Mouse (Mus musculus) kidney, adult 11 months (tissue): ENCODE results near the gene Gm13283.
A peak's percentile ranks its signal among the peaks of the same experiment; 100 is the strongest.
"Not testable (repeated sequence)": the region's sequence is repeated elsewhere in the genome, so short reads cannot be mapped to it uniquely, and the experiment has no call there.

ENCODE experiments used
- DNase-seq: peaks from one replicate; pipeline ENCODE4 v3.0.0; 2022

The Gm13283 gene

DNA sequence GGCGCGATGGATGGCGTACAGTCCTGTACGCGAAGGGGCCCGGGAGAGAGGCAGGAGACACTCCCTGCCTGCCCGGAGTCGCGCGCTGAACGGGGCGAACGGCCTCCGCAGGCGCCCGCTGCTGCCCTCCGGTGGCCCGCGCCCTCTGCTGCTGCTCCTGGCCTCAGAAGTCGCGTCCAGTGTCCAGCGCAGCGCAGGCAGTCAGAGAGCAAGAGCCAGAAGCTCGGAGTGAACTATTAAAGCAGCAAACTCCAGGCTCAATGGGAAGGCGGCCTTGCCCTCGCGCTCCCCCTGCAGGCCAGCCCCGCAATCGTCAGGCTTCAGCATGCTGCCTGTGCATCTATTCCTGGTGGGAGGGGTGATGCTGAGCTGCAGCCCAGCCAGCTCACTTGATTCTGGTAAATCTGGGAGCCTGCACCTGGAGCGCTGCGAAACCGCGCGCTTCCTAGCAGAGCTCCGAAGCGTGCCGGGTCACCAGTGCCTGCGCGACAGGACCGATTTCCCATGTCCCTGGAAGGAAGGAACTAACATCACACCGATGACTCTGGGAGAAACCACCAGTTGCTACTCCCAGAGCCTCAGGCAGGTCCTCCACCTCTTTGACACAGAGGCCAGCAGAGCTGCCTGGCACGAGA lies 3.6 kb downstream of the Gm13283 start:
- DNase-seq, result peak; percentile 82

DNA sequence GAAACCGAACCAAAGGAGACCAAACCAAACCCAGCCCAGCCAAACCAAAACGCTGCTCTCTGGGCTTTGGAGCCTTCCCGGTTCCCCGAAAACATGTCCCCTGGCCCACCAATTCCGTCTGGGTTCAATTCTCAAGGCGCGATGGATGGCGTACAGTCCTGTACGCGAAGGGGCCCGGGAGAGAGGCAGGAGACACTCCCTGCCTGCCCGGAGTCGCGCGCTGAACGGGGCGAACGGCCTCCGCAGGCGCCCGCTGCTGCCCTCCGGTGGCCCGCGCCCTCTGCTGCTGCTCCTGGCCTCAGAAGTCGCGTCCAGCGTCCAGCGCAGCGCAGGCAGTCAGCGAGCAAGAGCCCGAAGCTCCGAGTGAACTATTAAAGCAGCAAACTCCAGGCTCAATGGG lies 13.6 kb downstream of the Gm13283 start, which contains the start of gene Gm13290:
Gene Gm13290 (plus strand): TSS at position 301 of the 400 bp plus-strand sequence.
- not testable (repeated sequence) for DNase-seq

DNA sequence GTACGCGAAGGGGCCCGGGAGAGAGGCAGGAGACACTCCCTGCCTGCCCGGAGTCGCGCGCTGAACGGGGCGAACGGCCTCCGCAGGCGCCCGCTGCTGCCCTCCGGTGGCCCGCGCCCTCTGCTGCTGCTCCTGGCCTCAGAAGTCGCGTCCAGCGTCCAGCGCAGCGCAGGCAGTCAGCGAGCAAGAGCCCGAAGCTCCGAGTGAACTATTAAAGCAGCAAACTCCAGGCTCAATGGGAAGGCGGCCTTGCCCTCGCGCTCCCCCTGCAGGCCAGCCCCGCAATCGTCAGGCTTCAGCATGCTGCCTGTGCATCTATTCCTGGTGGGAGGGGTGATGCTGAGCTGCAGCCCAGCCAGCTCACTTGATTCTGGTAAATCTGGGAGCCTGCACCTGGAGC lies 16.7 kb downstream of the Gm13283 start, which contains the start of gene Gm13289:
Gene Gm13289 (plus strand): TSS at position 301 of the 400 bp plus-strand sequence.
- not testable (repeated sequence) for DNase-seq

DNA sequence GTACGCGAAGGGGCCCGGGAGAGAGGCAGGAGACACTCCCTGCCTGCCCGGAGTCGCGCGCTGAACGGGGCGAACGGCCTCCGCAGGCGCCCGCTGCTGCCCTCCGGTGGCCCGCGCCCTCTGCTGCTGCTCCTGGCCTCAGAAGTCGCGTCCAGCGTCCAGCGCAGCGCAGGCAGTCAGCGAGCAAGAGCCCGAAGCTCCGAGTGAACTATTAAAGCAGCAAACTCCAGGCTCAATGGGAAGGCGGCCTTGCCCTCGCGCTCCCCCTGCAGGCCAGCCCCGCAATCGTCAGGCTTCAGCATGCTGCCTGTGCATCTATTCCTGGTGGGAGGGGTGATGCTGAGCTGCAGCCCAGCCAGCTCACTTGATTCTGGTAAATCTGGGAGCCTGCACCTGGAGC lies 19.6 kb downstream of the Gm13283 start, which contains the start of gene Gm13272:
Gene Gm13272 (plus strand): TSS at position 301 of the 400 bp plus-strand sequence.
- not testable (repeated sequence) for DNase-seq

DNA sequence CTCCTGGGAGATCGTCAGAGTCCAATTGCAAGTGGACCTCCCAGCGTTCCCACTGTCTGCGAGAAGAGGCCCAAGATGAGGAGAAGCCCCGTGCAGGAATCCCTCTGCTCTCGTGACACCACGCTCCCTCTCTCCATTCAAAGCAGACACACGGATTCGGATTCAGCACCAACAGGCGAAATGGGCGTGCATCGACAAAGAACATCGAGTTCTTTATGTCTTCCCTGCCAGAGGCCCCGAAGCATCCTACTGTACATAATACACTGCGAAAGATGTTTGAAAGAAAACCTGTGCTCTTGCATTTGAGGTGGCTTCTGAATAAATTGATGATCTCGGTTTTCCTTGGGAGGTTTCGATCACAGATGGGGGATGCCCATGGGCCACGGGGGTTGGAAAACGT lies 20.4 kb downstream of the Gm13283 start:
- peak; percentile 8 for DNase-seq

DNA sequence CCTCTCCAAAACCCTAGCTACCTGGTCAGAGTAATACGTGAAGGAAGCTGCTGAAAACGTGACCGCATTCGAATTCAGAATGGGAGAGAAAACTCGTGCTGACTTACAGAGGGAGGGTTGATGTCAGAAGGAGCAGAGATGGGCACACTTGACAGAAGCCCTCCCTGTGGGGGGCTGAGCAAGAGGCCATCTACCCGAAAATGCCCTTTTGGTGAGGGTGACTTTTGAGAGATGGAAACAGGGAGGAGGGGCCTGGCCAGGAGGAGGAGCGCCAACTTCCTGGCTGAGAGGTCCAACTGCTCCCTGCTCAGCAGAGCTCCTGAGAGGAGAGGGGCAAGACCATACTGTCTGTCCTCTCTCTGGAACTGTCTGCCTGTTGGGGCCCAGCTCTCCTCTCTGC lies 21.9 kb downstream of the Gm13283 start, which contains the start of gene Ifnz:
Gene Ifnz (plus strand): TSS at position 301 of the 400 bp plus-strand sequence.
- DNase-seq, result not testable (repeated sequence)

DNA sequence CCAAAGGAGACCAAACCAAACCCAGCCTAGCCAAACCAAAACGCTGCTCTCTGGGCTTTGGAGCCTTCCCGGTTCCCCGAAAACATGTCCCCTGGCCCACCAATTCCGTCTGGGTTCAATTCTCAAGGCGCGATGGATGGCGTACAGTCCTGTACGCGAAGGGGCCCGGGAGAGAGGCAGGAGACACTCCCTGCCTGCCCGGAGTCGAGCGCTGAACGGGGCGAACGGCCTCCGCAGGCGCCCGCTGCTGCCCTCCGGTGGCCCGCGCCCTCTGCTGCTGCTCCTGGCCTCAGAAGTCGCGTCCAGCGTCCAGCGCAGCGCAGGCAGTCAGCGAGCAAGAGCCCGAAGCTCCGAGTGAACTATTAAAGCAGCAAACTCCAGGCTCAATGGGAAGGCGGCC lies 22.4 kb downstream of the Gm13283 start:
- DNase-seq, result peak; percentile 35

DNA sequence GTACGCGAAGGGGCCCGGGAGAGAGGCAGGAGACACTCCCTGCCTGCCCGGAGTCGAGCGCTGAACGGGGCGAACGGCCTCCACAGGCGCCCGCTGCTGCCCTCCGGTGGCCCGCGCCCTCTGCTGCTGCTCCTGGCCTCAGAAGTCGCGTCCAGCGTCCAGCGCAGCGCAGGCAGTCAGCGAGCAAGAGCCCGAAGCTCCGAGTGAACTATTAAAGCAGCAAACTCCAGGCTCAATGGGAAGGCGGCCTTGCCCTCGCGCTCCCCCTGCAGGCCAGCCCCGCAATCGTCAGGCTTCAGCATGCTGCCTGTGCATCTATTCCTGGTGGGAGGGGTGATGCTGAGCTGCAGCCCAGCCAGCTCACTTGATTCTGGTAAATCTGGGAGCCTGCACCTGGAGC lies 25.5 kb downstream of the Gm13283 start, which contains the start of gene Gm13276:
Gene Gm13276 (plus strand): TSS at position 301 of the 400 bp plus-strand sequence.
- not testable (repeated sequence) for DNase-seq

DNA sequence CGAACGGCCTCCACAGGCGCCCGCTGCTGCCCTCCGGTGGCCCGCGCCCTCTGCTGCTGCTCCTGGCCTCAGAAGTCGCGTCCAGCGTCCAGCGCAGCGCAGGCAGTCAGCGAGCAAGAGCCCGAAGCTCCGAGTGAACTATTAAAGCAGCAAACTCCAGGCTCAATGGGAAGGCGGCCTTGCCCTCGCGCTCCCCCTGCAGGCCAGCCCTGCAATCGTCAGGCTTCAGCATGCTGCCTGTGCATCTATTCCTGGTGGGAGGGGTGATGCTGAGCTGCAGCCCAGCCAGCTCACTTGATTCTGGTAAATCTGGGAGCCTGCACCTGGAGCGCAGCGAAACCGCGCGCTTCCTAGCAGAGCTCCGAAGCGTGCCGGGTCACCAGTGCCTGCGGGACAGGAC lies 28.5 kb downstream of the Gm13283 start, which contains the start of gene Gm13277:
Gene Gm13277 (plus strand): TSS at position 231 of the 400 bp plus-strand sequence.
- peak; percentile 79 for DNase-seq

DNA sequence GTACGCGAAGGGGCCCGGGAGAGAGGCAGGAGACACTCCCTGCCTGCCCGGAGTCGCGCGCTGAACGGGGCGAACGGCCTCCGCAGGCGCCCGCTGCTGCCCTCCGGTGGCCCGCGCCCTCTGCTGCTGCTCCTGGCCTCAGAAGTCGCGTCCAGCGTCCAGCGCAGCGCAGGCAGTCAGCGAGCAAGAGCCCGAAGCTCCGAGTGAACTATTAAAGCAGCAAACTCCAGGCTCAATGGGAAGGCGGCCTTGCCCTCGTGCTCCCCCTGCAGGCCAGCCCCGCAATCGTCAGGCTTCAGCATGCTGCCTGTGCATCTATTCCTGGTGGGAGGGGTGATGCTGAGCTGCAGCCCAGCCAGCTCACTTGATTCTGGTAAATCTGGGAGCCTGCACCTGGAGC lies 31.3 kb downstream of the Gm13283 start, which contains the start of gene Gm13278:
Gene Gm13278 (plus strand): TSS at position 301 of the 400 bp plus-strand sequence.
- not testable (repeated sequence) for DNase-seq

DNA sequence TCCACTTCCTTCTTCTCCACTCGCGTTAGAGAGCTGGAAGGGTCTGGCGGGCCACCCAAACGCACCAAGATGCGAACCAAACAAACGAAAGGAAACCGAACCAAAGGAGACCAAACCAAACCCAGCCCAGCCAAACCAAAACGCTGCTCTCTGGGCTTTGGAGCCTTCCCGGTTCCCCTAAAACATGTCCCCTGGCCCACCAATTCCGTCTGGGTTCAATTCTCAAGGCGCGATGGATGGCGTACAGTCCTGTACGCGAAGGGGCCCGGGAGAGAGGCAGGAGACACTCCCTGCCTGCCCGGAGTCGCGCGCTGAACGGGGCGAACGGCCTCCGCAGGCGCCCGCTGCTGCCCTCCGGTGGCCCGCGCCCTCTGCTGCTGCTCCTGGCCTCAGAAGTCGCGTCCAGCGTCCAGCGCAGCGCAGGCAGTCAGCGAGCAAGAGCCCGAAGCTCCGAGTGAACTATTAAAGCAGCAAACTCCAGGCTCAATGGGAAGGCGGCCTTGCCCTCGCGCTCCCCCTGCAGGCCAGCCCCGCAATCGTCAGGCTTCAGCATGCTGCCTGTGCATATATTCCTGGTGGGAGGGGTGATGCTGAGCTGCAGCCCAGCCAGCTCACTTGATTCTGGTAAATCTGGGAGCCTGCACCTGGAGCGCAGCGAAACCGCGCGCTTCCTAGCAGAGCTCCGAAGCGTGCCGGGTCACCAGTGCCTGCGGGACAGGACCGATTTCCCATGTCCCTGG lies 34.2 kb downstream of the Gm13283 start, which contains the start of gene Gm13275:
Gene Gm13275 (plus strand): TSS at position 552 of the 740 bp plus-strand sequence.
- DNase-seq, result peak; percentile 77

DNA sequence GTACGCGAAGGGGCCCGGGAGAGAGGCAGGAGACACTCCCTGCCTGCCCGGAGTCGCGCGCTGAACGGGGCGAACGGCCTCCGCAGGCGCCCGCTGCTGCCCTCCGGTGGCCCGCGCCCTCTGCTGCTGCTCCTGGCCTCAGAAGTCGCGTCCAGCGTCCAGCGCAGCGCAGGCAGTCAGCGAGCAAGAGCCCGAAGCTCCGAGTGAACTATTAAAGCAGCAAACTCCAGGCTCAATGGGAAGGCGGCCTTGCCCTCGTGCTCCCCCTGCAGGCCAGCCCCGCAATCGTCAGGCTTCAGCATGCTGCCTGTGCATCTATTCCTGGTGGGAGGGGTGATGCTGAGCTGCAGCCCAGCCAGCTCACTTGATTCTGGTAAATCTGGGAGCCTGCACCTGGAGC lies 37.2 kb downstream of the Gm13283 start, which contains the start of gene Gm13279:
Gene Gm13279 (plus strand): TSS at position 301 of the 400 bp plus-strand sequence.
- DNase-seq, result not testable (repeated sequence)

DNA sequence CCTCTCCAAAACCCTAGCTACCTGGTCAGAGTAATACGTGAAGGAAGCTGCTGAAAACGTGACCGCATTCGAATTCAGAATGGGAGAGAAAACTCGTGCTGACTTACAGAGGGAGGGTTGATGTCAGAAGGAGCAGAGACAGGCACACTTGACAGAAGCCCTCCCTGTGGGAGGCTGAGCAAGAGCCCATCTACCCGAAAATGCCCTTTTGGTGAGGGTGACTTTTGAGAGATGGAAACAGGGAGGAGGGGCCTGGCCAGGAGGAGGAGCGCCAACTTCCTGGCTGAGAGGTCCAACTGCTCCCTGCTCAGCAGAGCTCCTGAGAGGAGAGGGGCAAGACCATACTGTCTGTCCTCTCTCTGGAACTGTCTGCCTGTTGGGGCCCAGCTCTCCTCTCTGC lies 39.4 kb downstream of the Gm13283 start, which contains the start of gene Gm13285:
Gene Gm13285 (plus strand): TSS at position 301 of the 400 bp plus-strand sequence.
- DNase-seq, result not testable (repeated sequence)

DNA sequence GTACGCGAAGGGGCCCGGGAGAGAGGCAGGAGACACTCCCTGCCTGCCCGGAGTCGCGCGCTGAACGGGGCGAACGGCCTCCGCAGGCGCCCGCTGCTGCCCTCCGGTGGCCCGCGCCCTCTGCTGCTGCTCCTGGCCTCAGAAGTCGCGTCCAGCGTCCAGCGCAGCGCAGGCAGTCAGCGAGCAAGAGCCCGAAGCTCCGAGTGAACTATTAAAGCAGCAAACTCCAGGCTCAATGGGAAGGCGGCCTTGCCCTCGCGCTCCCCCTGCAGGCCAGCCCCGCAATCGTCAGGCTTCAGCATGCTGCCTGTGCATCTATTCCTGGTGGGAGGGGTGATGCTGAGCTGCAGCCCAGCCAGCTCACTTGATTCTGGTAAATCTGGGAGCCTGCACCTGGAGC lies 43.0 kb downstream of the Gm13283 start, which contains the start of gene Gm13287:
Gene Gm13287 (plus strand): TSS at position 301 of the 400 bp plus-strand sequence.
- DNase-seq, result not testable (repeated sequence)

DNA sequence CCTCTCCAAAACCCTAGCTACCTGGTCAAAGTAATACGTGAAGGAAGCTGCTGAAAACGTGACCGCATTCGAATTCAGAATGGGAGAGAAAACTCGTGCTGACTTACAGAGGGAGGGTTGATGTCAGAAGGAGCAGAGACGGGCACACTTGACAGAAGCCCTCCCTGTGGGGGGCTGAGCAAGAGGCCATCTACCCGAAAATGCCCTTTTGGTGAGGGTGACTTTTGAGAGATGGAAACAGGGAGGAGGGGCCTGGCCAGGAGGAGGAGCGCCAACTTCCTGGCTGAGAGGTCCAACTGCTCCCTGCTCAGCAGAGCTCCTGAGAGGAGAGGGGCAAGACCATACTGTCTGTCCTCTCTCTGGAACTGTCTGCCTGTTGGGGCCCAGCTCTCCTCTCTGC lies 45.3 kb downstream of the Gm13283 start, which contains the start of gene Gm13288:
Gene Gm13288 (plus strand): TSS at position 301 of the 400 bp plus-strand sequence.
- not testable (repeated sequence) for DNase-seq

DNA sequence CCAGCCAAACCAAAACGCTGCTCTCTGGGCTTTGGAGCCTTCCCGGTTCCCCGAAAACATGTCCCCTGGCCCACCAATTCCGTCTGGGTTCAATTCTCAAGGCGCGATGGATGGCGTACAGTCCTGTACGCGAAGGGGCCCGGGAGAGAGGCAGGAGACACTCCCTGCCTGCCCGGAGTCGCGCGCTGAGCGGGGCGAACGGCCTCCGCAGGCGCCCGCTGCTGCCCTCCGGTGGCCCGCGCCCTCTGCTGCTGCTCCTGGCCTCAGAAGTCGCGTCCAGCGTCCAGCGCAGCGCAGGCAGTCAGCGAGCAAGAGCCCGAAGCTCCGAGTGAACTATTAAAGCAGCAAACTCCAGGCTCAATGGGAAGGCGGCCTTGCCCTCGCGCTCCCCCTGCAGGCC lies 45.8 kb downstream of the Gm13283 start:
- peak; percentile 52 for DNase-seq
